Mouse (Mus musculus): Measurements from ENCODE around the gene Kcnab2. TPM values are rescaled to one million over a fixed set of nuclear protein-coding genes. Genes with fewer than 3 reads are reported as not detected.

Kcnab2 gene
- polyA plus RNA-seq (2012; ENCODE audit: low replicate concordance) = 96.8 and 117 TPM in 2 replicates

GRCm38 (mm10) chr4:152477466-152478223 lies at the start of gene Kcnab2:
Gene Kcnab2, minus strand, starts transcription at chr4:152477871.

GRCm38 (mm10) chr4:152476427-152477023 lies 1.1 kb downstream of the Kcnab2 start, which contains the start of gene Nphp4:
Gene Nphp4, plus strand, starts transcription at chr4:152476706.

Other genes with a start within 250 kb of the Kcnab2 start
- gene Gpr153, start 203.6 kb downstream of the Kcnab2 start, polyA plus RNA-seq (2012; ENCODE audit: low replicate concordance) = 0.18 and 0.36 TPM in 2 replicates
- 0.15 and 0.66 TPM in 2 replicates for gene Hes3, start 186.2 kb downstream of the Kcnab2 start, polyA plus RNA-seq (2012; ENCODE audit: low replicate concordance)
- gene Icmt, start 180.6 kb downstream of the Kcnab2 start, polyA plus RNA-seq (2012; ENCODE audit: low replicate concordance) = 20.9 and 25.6 TPM in 2 replicates
- gene Rnf207, start 158.9 kb downstream of the Kcnab2 start, polyA plus RNA-seq (2012; ENCODE audit: low replicate concordance) = 0.07 TPM in 1 of 2 replicates, not detected in the other
- gene Rpl22, start 152.1 kb downstream of the Kcnab2 start, polyA plus RNA-seq (2012; ENCODE audit: low replicate concordance) = 30.9 and 117 TPM in 2 replicates
- gene Chd5, start 139.2 kb downstream of the Kcnab2 start, polyA plus RNA-seq (2012; ENCODE audit: low replicate concordance) = 0.03 and 0.20 TPM in 2 replicates
- gene Nphp4, start 1.2 kb downstream of the Kcnab2 start, polyA plus RNA-seq (2012; ENCODE audit: low replicate concordance) = 1.9 and 2.1 TPM in 2 replicates